Mouse (Mus musculus) layer of hippocampus, postnatal 36 days (tissue): ENCODE measurements around the gene Plxnd1. TPM values are rescaled to one million over a fixed set of nuclear protein-coding genes. Genes with fewer than 3 reads are reported as not detected.

Experiments
- DNase-seq, 2 experiments: peaks; one replicate each; pipeline ENCODE4 v3.0.0; 2022
- total RNA-seq, 2 experiments: library from RNA; stranded (reverse); gene quantifications; 2 replicates each; pipeline ENCODE4 v1.2.3; 2021

Plxnd1 gene
- total RNA-seq, 2 experiments from 2014 or later = 19.6 to 22.9 TPM

DNA sequence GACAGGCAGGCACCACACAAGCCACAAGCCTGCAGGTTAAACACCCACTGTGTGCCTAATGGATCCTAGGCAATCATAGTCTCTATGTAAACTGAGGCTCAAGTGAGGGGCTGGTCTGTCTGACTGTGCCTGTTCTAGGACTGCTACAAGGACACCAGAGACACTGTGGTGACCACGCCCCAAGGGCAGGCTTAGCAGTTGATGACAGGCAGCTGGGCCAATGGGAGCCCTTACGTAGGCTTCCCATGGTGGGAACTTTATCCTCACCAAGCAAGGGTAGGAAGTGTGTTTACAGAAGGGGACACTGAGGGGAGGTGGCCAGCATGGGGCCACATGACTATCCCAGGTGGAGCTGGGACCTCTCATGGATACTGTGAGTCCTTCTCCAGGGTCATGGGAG lies 4.4 kb upstream of the Plxnd1 start:
- no peak for DNase-seq

DNA sequence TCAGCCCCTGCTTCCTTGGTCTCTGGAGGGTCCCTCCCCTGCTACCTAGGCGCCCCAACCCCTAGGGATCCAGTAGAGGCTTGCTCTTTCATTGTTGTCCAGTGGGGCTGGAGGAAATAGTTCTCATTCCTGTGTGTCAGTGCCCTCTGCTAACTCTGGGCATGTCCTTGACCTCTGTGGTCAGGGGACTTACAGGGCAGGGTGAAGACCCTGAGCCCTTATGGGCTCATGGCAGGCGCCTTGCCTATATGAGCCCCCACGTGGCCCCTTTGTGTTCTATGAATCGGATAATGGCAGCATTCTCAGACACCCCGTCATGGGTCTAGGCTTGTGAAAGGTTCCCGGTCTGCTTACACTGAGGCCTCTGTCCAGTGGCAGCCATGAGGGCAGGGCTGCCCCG lies 4.0 kb upstream of the Plxnd1 start:
- DNase-seq = no peak

DNA sequence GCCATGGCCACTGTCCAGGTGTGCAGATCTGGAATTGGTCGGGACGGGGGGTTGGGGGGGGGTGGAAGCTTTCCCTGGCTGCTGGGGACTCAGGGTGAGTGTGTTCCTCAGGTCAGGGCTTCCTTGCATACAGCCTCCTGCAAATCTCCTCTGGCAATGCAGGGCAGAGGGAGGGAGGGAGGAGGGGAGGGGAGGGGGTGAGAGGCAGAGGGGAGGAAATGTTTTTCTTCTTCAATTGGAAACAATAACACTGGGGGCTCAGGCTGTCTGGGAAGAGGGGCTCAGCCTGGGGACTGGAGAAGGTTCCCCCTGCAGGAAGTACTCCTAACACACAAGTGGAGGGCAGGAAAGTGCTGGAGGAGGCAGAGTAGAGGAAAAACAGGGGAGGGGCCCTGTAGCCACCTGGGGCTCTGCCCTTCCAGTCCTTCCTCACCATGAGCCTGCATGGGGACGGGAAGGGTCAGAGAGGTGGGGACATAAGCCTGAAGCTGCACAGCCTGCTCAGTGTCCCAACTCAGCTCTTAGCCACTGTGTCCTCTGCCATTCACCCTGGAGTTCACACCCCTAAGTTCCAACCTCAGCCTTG lies 3.0 kb upstream of the Plxnd1 start:
- no peak for DNase-seq

DNA sequence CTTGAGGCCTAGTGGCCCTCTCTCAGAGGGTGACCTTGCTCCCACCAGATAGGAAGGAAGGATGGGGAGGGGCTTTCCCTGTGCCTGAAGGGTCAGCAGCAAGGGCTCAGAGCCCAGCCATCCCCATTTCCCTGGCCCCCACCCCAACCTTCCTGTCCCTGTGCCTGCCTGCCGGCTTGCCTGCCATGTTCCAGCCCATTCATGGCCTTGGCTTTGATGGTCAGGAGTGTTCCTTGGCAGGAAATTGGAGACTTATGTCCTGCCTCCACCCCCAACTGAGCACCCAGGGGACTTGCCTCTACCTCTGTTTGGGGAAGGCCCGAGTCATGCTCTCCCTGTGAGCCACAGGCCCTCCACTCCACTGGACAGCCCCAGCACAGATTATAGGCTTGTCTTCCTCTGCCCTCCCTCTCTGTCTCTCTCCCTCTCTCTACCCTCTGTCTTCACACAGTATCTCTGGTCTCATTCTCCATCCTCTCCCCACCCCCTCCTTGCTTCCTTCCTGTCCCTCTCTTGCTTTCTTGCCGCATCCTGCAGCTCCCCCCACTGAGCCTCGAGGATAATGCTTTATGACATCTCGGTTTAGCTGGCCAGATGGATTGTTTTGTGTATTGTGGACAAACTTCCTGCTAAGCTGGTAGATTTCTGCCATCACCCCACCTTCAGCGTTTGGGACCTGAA lies 1.5 kb upstream of the Plxnd1 start:
- no peak for DNase-seq

DNA sequence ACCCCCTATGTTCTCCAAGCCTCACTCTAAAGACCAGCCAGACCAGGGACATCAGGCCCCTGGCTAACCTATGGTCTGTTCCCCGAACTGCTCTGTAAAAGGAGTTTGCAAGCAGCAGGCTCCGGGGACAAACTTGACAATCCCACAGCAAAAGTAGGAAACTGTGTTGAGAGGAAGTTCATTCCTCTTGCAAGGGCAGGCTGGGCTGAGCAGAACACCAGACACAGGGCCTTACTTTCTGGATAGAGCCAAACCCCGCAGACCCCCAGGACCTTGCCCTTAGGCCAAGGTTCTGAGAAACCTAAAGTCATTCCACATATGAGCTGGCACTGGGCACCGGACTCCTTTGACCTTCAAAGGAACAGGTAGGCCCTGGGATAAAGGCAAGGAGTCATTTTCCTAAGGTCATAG lies 731 bp upstream of the Plxnd1 start:
- DNase-seq = no peak

DNA sequence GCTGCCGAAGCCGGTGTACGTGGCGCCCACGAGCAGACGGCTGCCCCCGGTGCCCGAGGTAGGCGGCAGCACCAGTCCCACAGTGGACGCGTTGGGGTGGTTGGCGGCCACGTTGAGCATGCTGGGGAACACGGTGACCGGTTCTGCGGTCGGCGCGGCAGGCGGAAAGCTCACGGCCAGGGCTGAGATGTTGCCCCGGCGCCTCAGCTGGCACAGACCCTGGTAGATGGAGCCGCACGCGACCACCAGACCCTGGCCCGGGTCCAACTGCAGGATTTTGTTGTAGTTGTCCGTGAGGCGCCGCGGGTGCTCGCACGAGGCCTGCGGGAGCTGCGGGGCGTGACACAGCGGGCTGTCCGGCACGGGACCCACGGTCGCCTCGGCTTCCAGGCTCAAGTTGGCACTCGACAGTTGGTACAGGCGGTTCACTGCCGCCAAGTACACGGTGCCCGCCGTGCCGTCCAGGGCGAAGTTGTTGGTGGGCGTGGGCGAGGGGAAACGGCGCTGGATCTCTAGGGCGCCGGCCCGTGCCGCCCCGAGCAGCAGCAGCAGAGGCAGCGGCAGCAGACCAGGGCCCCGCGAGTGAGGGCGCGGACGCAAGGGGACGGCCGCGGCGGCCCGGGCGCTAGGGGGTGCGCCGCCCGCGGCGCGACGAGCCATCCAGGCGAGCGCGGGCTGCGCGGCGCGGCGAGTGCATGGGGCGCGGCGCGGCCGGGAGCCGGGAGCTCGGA lies 494 bp downstream of the Plxnd1 start:
- DNase-seq = no peak

DNA sequence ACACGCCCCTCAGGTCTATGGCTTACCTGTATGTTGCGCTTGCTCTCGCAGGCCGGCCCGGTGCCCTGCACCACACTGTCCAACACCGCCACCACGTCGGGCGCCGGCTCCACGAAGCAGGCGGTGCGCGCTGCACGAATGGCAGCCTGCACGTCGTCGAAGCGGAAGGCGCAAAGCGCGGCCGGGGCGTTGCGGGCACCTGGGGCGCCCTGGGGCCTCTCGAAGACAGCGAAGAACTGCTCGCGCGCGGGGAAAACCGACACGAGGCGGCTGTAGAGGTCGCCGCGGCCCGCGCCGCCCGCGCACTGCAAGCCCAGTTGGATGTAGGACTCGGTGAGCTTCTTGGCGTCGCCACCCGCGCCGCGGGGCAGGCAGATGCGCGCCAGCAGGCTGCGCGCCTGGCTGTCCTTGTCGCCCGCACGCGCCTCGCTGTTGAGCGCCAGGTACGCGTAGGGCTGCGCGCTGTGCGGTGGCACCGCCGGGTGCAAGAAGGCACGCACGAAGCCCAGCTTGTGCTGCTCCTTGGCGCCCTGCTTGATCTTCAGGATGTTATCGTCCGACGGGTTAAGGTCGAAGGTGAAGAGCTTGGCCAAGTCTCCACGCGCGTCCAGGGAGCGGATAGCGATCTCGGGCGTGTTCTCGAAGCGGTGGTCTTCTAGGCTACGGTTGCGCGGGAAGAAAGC lies 1.2 kb downstream of the Plxnd1 start:
- DNase-seq = no peak

DNA sequence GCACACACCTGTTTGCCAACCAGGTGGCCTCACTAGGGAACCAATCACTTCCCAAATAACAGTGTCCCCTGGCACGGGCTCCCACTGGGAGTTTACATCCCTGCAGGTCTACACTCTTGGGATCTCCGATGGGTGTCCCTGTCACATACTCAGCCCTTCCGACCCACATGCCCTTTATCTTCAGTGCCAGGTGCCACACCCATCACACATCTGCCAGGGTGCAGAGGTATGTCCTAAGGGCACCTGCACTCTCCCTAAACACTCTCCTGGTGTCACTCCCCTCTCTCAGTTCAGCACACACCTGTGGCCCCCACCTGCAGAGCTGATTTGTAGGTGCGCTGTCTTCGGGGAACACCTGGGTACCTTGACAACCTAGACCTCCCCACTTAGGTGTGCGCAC lies 1.8 kb downstream of the Plxnd1 start:
- no peak for DNase-seq

DNA sequence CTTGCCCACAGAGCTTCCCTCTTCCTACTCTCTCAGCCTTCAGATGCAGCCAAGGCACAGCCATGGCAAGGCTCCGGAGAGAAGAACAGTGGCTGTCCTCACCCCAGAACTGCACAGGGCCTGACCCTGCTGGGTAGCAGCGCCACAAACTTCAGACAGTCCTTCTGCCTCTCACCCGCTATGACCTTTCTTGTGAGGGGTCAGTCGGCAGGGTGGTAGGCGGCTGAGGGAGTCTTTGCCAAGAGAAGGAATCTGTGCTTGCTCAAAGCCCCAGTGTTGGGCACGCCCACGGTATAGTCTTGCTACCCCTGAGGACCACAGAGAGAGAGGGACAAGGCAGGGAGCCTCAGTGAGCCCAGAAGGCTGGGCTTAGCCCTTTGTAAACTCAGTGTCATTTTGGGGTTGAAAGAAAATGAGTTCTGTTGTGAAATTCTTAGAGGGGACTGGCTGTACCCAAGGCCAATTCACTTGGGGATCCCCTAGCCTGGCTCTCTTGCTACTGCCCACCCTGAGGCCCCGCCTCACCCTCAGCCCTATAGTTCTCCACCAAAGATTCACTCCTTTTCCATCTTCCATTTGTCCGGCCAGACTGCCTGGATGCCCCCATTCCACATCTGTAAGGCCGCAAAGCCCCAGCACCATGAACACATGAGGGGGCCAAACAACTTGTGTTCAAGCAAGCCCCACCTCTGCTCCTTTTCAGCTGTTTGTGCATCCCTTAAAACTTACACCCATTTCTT lies 2.8 kb downstream of the Plxnd1 start:
- no peak for DNase-seq

DNA sequence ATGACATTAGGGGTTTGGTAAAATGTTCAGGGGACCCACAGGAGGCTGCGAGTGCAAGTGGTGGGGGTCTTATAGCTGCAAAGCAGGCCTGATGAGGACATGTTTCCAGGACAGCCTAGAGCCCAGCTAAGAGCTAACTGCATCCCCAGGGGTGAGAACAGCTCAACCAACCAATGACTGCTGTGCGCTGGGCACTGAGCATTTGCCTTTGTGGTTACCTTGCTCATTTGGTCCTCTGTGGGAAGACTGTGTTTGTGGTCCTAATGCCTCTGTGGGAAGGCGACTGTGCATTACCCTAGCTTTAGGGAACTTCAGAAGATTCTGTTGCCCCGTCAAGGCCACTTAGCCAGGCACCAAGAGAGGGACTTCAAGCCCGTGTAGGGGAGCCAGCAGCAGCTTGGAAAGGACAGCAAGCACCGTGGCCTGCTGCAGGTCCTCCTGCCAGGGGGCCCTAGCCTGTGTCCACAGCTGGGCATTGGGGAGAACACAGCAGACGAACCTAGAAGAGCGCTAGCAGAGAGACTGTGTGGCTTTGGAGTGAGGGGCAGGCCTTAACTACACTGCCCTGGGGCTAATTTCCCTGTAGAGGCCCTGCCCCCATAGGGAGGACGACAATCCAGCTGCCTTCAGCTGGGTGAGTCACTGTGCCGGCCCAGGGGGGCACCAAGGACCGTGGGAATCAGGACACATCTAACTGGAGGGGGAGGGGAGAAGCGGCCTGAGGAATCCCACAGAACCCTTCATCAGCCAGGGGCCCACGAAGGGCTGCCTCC lies 3.5 kb downstream of the Plxnd1 start:
- no peak for DNase-seq

DNA sequence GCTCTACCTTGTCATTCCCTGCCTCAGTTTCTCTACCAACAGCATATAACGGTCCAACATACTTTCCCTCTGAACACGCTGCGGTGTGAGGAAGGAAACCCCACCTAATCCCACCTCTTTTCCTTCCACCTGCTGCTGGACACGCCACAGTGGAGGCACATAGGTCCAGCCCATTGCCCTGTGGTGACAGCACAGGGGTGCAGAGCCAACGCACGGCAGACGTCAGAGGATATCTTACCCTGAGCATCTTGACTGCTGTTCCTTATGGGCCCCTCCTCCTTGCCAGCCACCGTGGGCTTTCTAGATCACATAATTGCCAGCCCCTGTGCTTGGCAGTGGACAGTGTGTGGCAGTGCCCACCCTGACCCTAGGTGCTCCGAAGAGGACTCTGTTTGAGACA lies 4.3 kb downstream of the Plxnd1 start:
- DNase-seq = no peak

DNA sequence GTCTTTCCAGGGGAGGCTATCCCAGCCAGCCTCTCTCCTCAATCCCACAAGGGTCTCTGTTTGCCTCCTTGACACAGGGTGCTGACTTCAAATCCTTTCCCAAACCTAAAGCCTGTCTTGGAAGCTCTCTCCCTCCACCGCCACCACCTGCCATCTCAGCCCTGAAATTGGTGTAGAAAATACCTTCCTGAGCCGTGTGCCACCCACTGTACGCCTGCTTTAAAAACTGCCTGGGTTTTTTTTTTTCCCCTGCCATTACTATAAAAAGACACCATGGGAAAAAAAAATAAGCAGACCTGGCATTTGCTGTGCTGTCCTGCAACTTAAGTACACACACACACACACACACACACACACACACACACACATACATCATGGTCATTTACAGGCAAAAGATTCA lies 4.7 kb downstream of the Plxnd1 start:
- no peak for DNase-seq

DNA sequence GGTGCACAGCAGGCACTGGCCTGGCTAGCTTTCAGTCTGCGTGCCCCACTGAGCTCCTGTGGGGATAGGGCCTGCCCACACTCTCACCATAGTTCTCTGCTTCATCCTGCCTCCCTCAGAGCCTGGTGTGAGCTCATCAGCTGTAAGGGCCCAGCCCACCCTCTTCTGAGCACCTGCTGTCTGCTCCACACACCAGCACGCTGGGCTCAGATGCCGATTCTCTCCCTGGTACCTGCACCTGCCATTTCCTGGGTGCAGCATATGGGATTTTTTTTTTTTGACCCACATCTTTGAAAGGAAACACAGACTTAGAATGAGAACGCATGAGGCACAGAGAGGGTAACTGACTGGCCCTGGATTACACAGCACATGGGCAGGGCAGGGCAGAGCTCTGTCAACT lies 5.2 kb downstream of the Plxnd1 start:
- no peak for DNase-seq

DNA sequence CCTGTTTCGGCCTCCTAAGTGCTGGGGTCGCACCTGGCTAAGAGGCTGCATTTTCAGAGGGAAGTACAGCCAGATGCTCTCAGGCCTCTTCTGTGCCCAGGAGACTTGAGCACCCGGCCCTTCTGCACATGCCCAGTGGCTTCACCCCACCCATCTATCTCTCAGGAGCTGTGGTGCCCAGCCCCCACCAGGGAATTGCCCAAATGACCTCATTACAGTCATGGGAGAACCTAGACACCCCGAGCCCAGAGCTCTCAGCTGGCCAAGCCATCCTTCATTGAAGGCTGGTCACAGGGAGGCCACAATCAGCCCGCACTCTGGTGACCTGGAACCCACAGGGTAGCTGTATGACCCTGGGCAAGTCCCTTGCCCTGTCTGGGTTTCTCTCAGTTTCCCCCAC lies 5.8 kb downstream of the Plxnd1 start:
- no peak for DNase-seq

DNA sequence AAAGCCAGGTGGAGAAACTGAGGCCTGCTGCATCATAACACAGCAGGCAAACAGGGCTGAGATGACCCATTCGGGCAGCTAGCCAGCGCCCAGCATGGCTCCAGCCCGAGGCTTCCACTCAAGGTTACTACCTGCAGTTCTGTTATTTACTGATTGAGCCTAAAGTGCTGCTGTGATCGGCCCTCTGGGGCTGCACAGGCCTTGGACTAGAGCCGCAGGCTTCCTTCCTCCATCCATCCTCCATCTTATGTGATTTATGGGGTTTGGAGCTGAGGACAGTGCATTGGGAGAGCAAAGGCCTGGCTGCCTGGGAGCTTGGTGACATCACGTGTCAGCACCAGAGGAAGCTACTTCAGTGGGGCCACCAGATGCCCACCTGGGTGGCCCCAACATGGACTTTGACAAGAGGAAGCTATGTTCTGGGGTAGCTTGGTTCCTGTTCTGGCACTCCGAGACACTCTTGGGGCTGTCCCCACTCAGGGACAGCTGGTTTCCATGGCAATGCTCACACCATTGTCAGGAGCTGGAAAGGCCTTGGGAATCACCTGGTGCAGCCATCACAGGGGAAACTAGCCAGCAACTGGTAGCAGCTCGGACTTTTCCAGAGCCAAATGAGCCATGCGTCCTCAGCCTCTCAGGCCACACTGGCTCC lies 7.6 kb downstream of the Plxnd1 start:
- no peak for DNase-seq

DNA sequence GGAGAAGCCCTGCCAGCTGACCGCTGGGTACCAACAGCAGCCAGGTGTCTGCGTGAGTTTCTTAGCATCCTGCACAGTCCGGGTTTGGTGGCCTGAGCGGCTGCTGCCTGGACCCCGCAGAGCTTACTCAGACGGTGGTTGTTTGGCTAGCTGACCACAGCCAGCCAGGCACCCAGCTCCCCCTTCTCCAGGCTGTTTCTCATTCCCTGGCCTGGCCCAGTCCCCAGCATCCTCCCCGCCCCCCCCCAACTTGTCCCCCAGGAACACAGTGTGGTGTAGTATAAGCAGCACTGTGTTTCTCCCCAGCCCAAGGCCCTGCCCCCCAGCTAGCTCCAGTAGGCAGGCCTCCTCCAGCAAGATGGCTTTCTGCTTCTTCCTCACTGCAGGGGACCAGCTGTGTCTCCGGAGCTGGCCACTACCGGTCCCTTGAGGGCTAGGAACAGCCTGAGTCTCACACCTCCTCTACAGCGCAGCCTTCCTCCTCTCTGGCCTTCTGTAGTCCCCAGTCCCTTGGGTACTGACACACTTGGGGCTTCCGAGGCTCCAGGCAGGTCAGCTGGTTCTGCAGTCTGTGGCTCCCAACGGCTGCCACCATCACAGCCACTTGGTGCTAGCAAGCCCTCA lies 8.2 kb downstream of the Plxnd1 start:
- DNase-seq = no peak

DNA sequence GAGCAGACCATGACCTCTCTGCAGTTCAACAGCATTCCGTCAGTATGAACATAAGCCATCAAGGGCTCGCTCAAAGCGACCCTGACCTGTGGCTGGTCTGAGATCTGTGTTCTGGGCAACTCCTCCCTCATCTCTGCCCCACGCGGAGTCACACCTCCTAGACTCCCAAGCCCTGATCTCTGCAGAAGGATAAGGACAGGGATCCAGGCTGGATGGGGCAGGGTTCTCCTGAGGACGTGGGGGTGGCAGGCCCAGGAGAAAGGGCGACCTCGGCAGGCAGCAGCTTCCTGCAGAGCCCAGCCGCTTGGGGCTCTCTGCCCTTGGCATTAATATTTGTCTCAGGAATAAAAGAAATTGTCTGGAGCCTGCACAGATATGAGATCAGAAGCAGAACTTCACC lies 9.2 kb downstream of the Plxnd1 start:
- DNase-seq = no peak

DNA sequence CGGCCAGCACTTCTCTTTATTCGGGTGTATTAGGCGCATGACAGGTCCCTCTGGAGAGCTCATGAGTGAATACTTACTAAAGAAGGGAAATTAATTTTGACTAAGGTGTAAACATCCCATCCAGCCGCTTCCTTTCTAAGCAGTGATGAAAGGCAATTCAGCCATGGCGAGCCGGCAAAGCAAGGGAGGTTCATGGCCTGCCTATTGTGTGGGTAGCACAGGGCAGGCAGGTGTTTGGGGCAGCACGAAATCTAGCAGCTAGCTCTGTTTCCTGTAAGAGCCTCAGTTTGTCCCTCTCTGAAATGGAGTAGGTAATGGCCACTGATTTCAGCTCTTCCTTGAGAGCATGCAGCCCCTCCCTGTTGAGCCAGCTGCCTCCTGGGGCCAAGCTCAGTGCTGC lies 10.2 kb downstream of the Plxnd1 start:
- DNase-seq = no peak

DNA sequence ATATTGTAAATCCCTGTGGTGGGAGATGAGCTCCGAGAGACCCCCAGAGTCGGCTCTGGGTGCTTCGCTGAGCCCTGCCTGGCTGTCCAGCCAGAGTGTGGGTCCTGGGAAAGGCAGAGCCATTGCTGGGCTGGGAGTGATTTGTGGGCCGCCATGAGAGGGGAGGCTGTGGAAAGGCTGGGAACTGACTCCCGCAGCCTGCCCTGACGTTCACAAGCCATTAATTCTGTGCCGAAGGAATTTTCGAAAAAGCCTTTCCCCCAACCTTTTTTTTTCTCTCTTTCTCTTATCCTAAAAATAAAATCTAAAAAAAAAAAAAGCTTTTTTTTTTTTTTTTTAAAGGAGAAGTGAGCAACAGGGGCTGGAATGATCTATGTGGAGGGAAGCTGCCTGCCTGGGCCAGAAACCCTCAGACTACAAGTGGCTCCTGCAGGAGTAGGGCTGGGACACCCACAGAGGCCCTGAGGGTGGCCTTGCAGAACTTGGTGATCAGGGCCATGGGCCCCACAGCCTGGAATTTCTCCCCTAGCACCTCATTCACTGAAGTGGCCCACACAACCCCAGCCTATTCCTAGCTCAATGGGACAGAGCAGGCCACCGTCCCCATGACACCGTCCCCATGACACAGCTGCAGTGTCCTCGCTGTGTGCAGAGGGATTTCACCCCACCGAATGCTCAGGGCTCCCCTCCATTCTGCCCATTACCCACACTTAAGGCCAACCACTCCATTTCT lies 11.3 kb downstream of the Plxnd1 start:
- no peak for DNase-seq

DNA sequence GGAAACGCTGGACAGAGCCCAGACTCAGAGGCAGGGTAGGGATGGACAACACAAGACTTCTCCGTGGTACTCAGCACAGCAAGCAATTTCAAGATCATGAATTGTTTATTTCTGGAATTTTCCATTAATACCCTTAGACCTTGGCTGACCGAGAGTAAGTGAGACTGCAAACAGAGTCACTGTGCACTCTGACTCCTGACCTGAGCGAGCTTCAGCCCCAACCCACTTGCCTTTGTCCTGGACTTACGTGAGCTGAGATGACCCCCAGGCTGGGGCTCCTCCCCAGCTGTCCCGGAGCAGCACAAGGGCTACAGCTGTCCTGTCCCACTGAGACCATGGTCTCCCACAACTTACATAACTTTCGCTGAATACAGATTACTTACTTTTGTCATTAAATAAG lies 11.9 kb downstream of the Plxnd1 start:
- no peak for DNase-seq
